Comparison of ENCODE assay signal across 11 mouse cellular contexts in the genomic region with DNA sequence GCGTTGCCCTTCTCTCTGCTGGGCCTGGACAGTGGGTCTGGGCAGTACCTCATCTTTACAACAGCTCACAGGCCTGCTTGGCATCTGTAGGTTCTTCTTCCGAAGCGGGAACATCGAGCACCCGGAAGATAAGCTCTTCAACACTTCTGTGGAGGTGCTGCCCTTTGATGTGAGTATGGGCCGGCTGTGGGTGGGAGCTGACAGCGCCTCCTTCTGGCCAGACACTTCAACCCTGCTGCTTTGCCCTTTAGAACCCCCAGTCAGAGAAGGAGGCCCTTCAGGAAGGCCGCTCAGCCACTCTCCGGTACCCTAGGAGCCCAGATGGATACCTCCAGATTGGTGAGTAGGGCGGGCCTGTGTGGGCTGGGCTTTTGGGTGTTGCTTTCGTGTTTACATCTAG. TPM values are rescaled to one million over a fixed set of nuclear protein-coding genes. Genes with fewer than 3 reads are reported as not detected.
DNase-seq lines count a peak whose midpoint lies in the region; ATAC-seq and TF ChIP-seq lines count a peak whose summit lies in the region.
"Had no signal": no experiment of that assay in that cellular context is flagged by ENCODE, and none has a peak within 500 bp of the region (broad histone marks: within the 10 kb centered on the region; RNA-seq: fewer than 3 reads in every experiment).

No protein-coding gene starts in this region.

- no peak for TF ChIP-seq EP300 in heart, postnatal 0 days (IDR thresholded peaks at IDR 0.05; ENCODE audit: low read depth)

- H3K27ac ChIP-seq in heart, postnatal 0 days (ENCODE audit: low read depth): no peak overlapping the region
- no peak overlapping the region for H3K27ac ChIP-seq in thymus, adult 2 months (ENCODE audit: control insufficient read depth, insufficient read depth, low read length)
- no peak overlapping the region for H3K27ac ChIP-seq in midbrain, embryonic 10.5 days (replicated peaks)
- H3K27ac ChIP-seq in midbrain, embryonic 14.5 days (replicated peaks; ENCODE audit: low read depth, low read length): no peak overlapping the region
- H3K27ac ChIP-seq: forebrain, embryonic 12.5 days had no signal

- H3K4me1 ChIP-seq in heart, postnatal 0 days (ENCODE audit: control insufficient read depth, insufficient read depth): peaks cover 16% of the 10 kb centered on the region
- peaks cover 17% of the 10 kb centered on the region for H3K4me1 ChIP-seq in thymus, adult 2 months (replicated peaks; ENCODE audit: control insufficient read depth, insufficient read depth, low read length)
- peaks cover 44% of the 10 kb centered on the region for H3K4me1 ChIP-seq in midbrain, embryonic 10.5 days
- peaks cover 18% of the 10 kb centered on the region for H3K4me1 ChIP-seq in midbrain, embryonic 14.5 days (ENCODE audit: control insufficient read depth, insufficient read depth, low read length)

- peaks cover 37% of the 10 kb centered on the region for H3K36me3 ChIP-seq in heart, postnatal 0 days (replicated peaks; ENCODE audit: control insufficient read depth, insufficient read depth, low read length)
- no peaks in the 10 kb centered on the region for H3K36me3 ChIP-seq in thymus, adult 2 months (ENCODE audit: control insufficient read depth, insufficient read depth, low read length)
- H3K36me3 ChIP-seq in midbrain, embryonic 10.5 days: peaks cover 45% of the 10 kb centered on the region
- peaks cover 47% of the 10 kb centered on the region for H3K36me3 ChIP-seq in midbrain, embryonic 14.5 days (ENCODE audit: control insufficient read depth, insufficient read depth, low read length)

- TF ChIP-seq CTCF in heart, postnatal 0 days (IDR thresholded peaks at IDR 0.05; ENCODE audit: low read depth): peak; percentile 6; the same call in 1 of the 2 replicates
- TF ChIP-seq CTCF in thymus, adult 2 months (IDR thresholded peaks at IDR 0.05; ENCODE audit: borderline replicate concordance, control insufficient read depth, extremely low read depth, insufficient read depth, low read length, poor library complexity): no peak
- peak; percentile 16; the same call in 1 of the 2 replicates for TF ChIP-seq CTCF in brain, embryonic 14.5 days (IDR thresholded peaks at IDR 0.05; ENCODE audit: borderline replicate concordance, extremely low read depth, insufficient read depth, insufficient read length)

- H3K4me2 ChIP-seq in heart, postnatal 0 days (ENCODE audit: low read depth, low read length): no peak overlapping the region
- no peak overlapping the region for H3K4me2 ChIP-seq in midbrain, embryonic 14.5 days (ENCODE audit: low read length)
- H3K4me2 ChIP-seq: forebrain, embryonic 12.5 days had no signal

- DNase-seq in heart, postnatal 0 days (ENCODE audit: low spot score): no peak
- no peak for DNase-seq in heart, postnatal 4 days
- DNase-seq in thymus, postnatal 4 days: peak; percentile 69
- DNase-seq in thymus, adult 2 months: no peak
- no peak for DNase-seq in brain, embryonic 14.5 days (ENCODE audit: low read depth)
- no peak for DNase-seq in midbrain, embryonic 10.5 days (ENCODE audit: low spot score)
- DNase-seq in midbrain, embryonic 14.5 days: no peak
- DNase-seq: gastrocnemius, postnatal 25 days; heart, postnatal 10 days; kidney, adult 11 months had no signal

- H3K4me3 ChIP-seq in heart, postnatal 0 days (ENCODE audit: low read depth, low read length): no peak overlapping the region
- no peak overlapping the region for H3K4me3 ChIP-seq in thymus, adult 2 months (ENCODE audit: control insufficient read depth, insufficient read depth, low read length)
- H3K4me3 ChIP-seq in midbrain, embryonic 10.5 days: no peak overlapping the region
- no peak overlapping the region for H3K4me3 ChIP-seq in midbrain, embryonic 14.5 days (replicated peaks; ENCODE audit: low read depth, low read length)
- H3K4me3 ChIP-seq: forebrain, embryonic 12.5 days had no signal

- H3K9me3 ChIP-seq in heart, postnatal 0 days (replicated peaks; ENCODE audit: control insufficient read depth, low read length): no peaks in the 10 kb centered on the region
- no peaks in the 10 kb centered on the region for H3K9me3 ChIP-seq in midbrain, embryonic 10.5 days (replicated peaks)
- H3K9me3 ChIP-seq in midbrain, embryonic 14.5 days (ENCODE audit: control insufficient read depth, low read length): no peaks in the 10 kb centered on the region
- H3K9me3 ChIP-seq: forebrain, embryonic 12.5 days had no signal

- H3K9ac ChIP-seq in heart, postnatal 0 days (replicated peaks; ENCODE audit: low read depth, low read length): no peak overlapping the region
- H3K9ac ChIP-seq in midbrain, embryonic 14.5 days (replicated peaks; ENCODE audit: low read length): no peak overlapping the region
- H3K9ac ChIP-seq: forebrain, embryonic 12.5 days had no signal

- H3K27me3 ChIP-seq in heart, postnatal 0 days (ENCODE audit: control insufficient read depth, insufficient read depth, low read length): peaks cover 12% of the 10 kb centered on the region
- no peaks in the 10 kb centered on the region for H3K27me3 ChIP-seq in thymus, adult 2 months (ENCODE audit: control insufficient read depth, insufficient read depth, low read length)
- H3K27me3 ChIP-seq in midbrain, embryonic 10.5 days (ENCODE audit: low read depth, poor library complexity, severe bottlenecking): peaks cover 68% of the 10 kb centered on the region
- H3K27me3 ChIP-seq in midbrain, embryonic 14.5 days (ENCODE audit: control insufficient read depth, insufficient read depth, low read length): peaks cover 20% of the 10 kb centered on the region; the same call in 1 of the 2 replicates

- 80% methylated on average over 11 of the region's 11 CpGs for WGBS in heart, postnatal 0 days
- 94% methylated on average over 11 of the region's 11 CpGs for WGBS in thymus, adult 2 months
- WGBS in midbrain, embryonic 10.5 days: 86% methylated on average over 11 of the region's 11 CpGs
- WGBS in midbrain, embryonic 14.5 days: 87% methylated on average over 11 of the region's 11 CpGs

- TF ChIP-seq POLR2A in thymus, adult 2 months (IDR thresholded peaks at IDR 0.05; ENCODE audit: control insufficient read depth, extremely low read depth, insufficient read depth, low read length, poor library complexity): no peak
- TF ChIP-seq POLR2A in brain, embryonic 14.5 days (IDR thresholded peaks at IDR 0.05; ENCODE audit: borderline replicate concordance, extremely low read depth, insufficient read depth, insufficient read length, poor library complexity, severe bottlenecking): no peak

- ATAC-seq in heart, postnatal 0 days (ENCODE audit: insufficient read depth, low read depth): no peak
- no peak for ATAC-seq in midbrain, embryonic 14.5 days (ENCODE audit: low FRiP score, low TSS enrichment)

RNA-seq across cellular contexts. Expression of gene Ltc4s, which starts 4.4 kb away (rescaled TPM):
- 5.1 TPM in 1 of 2 replicates, not detected in the other for total RNA-seq in heart, postnatal 0 days (2014; rRNA removed; ENCODE audit: low replicate concordance)
- polyA plus RNA-seq in heart, postnatal 0 days (2015; fragmentation: Nextera tagmentation; extraction: Ambion mirVana): 2.2 TPM in 2 replicates
- 1 to 10 TPM; 2.0 to 2.7 TPM for total RNA-seq in heart, postnatal 4 days (2021)
- 34.4 and 46.9 TPM in 2 replicates for polyA plus RNA-seq in thymus, adult 2 months (2012; rRNA removed)
- 3.5 and 4.5 TPM in 2 replicates for polyA plus RNA-seq in brain, embryonic 14.5 days (2012; rRNA removed)
- 0.75 and 1.2 TPM in 2 replicates for polyA plus RNA-seq in midbrain, embryonic 10.5 days (2016; fragmentation: Nextera tagmentation; extraction: Ambion mirVana)
- polyA plus RNA-seq in midbrain, embryonic 14.5 days (2014; fragmentation: Nextera tagmentation; extraction: Ambion mirVana): 1.0 and 2.5 TPM in 2 replicates

RNA-seq across cellular contexts. Expression of gene Mgat4b, which starts 23.3 kb away (rescaled TPM):
- total RNA-seq in heart, postnatal 0 days (2014; rRNA removed; ENCODE audit: low replicate concordance): 69.2 and 90.6 TPM in 2 replicates
- 39.4 and 39.6 TPM in 2 replicates for polyA plus RNA-seq in heart, postnatal 0 days (2015; fragmentation: Nextera tagmentation; extraction: Ambion mirVana)
- 100 to 1,000 TPM; 117 to 120 TPM for total RNA-seq in heart, postnatal 4 days (2021)
- 29.5 and 29.7 TPM in 2 replicates for polyA plus RNA-seq in thymus, adult 2 months (2012; rRNA removed)
- polyA plus RNA-seq in brain, embryonic 14.5 days (2012; rRNA removed): 78.9 and 97.1 TPM in 2 replicates
- polyA plus RNA-seq in midbrain, embryonic 10.5 days (2016; fragmentation: Nextera tagmentation; extraction: Ambion mirVana): 12.1 and 18.1 TPM in 2 replicates
- polyA plus RNA-seq in midbrain, embryonic 14.5 days (2014; fragmentation: Nextera tagmentation; extraction: Ambion mirVana): 41.3 and 59.6 TPM in 2 replicates

RNA-seq across cellular contexts. Expression of gene Sqstm1, which starts 23.4 kb away (rescaled TPM):
- total RNA-seq in heart, postnatal 0 days (2014; rRNA removed; ENCODE audit: low replicate concordance): 236 and 249 TPM in 2 replicates
- polyA plus RNA-seq in heart, postnatal 0 days (2015; fragmentation: Nextera tagmentation; extraction: Ambion mirVana): 244 and 267 TPM in 2 replicates
- total RNA-seq in heart, postnatal 4 days (2021): 100 to 1,000 TPM; 178 to 180 TPM
- polyA plus RNA-seq in thymus, adult 2 months (2012; rRNA removed): 159 and 173 TPM in 2 replicates
- 171 and 203 TPM in 2 replicates for polyA plus RNA-seq in brain, embryonic 14.5 days (2012; rRNA removed)
- polyA plus RNA-seq in midbrain, embryonic 10.5 days (2016; fragmentation: Nextera tagmentation; extraction: Ambion mirVana): 136 and 165 TPM in 2 replicates
- 293 and 312 TPM in 2 replicates for polyA plus RNA-seq in midbrain, embryonic 14.5 days (2014; fragmentation: Nextera tagmentation; extraction: Ambion mirVana)

RNA-seq across cellular contexts. Expression of gene Maml1, which starts 58.1 kb away (rescaled TPM):
- total RNA-seq in heart, postnatal 0 days (2014; rRNA removed; ENCODE audit: low replicate concordance): 10.4 and 18.2 TPM in 2 replicates
- polyA plus RNA-seq in heart, postnatal 0 days (2015; fragmentation: Nextera tagmentation; extraction: Ambion mirVana): 1.9 and 2.2 TPM in 2 replicates
- 10 to 100 TPM; 19.6 to 20.2 TPM for total RNA-seq in heart, postnatal 4 days (2021)
- 35.3 and 41.4 TPM in 2 replicates for polyA plus RNA-seq in thymus, adult 2 months (2012; rRNA removed)
- 13.7 and 16.4 TPM in 2 replicates for polyA plus RNA-seq in brain, embryonic 14.5 days (2012; rRNA removed)
- polyA plus RNA-seq in midbrain, embryonic 10.5 days (2016; fragmentation: Nextera tagmentation; extraction: Ambion mirVana): 5.4 and 5.6 TPM in 2 replicates
- 5.6 and 5.9 TPM in 2 replicates for polyA plus RNA-seq in midbrain, embryonic 14.5 days (2014; fragmentation: Nextera tagmentation; extraction: Ambion mirVana)

RNA-seq across cellular contexts. Expression of gene Mrnip, which starts 59.7 kb away (rescaled TPM):
- 6.3 and 18.6 TPM in 2 replicates for total RNA-seq in heart, postnatal 0 days (2014; rRNA removed; ENCODE audit: low replicate concordance)
- 7.7 and 7.9 TPM in 2 replicates for polyA plus RNA-seq in heart, postnatal 0 days (2015; fragmentation: Nextera tagmentation; extraction: Ambion mirVana)
- 1 to 10 TPM; 7.7 to 8.0 TPM for total RNA-seq in heart, postnatal 4 days (2021)
- 8.7 and 8.9 TPM in 2 replicates for polyA plus RNA-seq in thymus, adult 2 months (2012; rRNA removed)
- polyA plus RNA-seq in brain, embryonic 14.5 days (2012; rRNA removed): 33.1 and 35.9 TPM in 2 replicates
- polyA plus RNA-seq in midbrain, embryonic 10.5 days (2016; fragmentation: Nextera tagmentation; extraction: Ambion mirVana): 23.4 and 23.8 TPM in 2 replicates
- 37.0 and 38.8 TPM in 2 replicates for polyA plus RNA-seq in midbrain, embryonic 14.5 days (2014; fragmentation: Nextera tagmentation; extraction: Ambion mirVana)
